Mouse (Mus musculus) megakaryocyte, embryonic 14.5 days (primary cell): ENCODE results near the gene Sipa1l3.

Source experiments
- FLI1 ChIP-seq: IDR thresholded peaks from 2 replicates; pipeline ENCODE4 v1.6.1; 2012; ENCODE audit warnings: low read length, inconsistent platforms, mixed read lengths
- GATA1 ChIP-seq: IDR thresholded peaks from 3 replicates; pipeline ENCODE4 v1.6.1; 2012; ENCODE audit warnings: mixed read lengths, low read length, inconsistent platforms, borderline replicate concordance

DNA sequence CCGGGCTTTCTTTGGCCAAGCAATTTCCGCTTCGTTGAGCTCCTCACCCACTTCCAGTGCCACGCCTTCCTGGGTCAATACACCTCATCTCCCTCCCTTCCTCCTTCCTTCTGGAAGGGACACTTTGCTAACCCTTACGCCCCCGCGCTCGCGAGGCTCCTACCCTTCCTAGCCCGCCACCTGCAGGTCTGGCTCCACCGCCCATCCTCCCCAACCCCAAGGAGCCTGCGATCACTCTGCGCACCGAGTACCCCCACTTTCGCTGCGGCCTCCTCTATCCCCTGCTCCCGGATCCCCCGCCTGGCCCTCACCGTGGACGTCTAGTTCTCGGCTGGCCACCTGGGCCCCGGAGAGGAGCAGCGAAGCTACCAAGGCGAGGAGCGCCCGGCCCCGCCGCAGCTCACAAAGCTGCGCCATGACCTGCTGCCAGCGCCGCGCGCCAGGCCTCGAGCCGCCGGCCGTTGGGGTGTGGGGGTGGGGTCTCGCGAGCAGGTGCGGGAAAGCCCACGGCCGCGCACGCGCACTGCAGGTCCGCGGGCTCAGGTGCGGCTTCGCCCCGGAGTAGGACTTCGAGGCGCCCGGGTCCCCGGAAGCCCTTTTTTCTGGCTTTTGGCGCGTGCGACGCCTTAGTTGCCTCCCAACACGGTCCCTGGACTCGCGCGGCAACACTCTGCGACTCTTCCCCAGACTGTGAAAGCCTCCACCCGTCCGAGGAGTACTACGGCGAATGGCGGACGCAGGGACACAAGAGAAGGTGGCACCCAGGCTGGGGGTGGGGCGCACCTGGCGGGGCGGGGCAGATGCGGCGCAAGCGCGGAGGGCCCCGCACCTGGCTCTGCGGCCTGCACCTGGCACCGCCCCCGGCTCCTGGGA is 237.0 kb downstream of the Sipa1l3 start, which contains the start of gene Spint2:
- TF ChIP-seq GATA1 (no peak), FLI1 (no peak)
